Mouse (Mus musculus) bone marrow, adult 2 months (tissue): ENCODE measurements around the gene Emc1. TPM values are rescaled to one million over a fixed set of nuclear protein-coding genes. Genes with fewer than 3 reads are reported as not detected.

Experiments used
- H3K27ac ChIP-seq: fragments of 200-500 bp; 2 replicates; pipeline ENCODE4 v1.5.1; 2012; ENCODE audit warnings: low read depth, mild to moderate bottlenecking, control low read depth, inconsistent platforms, low read length; ENCODE audit not compliant: control insufficient read depth, poor library complexity, insufficient read depth
- H3K4me1 ChIP-seq: fragments of 200-500 bp; 2 replicates; pipeline ENCODE4 v1.6.1; 2011; ENCODE audit warnings: low read length; ENCODE audit not compliant: control insufficient read depth, insufficient read depth
- H3K4me3 ChIP-seq: fragments of 200-500 bp; replicated peaks from 2 replicates; pipeline ENCODE3; 2011; ENCODE audit warnings: mild to moderate bottlenecking, low read depth, low read length, control low read depth; ENCODE audit not compliant: control insufficient read depth
- CTCF ChIP-seq: fragments of 200-500 bp; IDR thresholded peaks from 2 replicates; pipeline ENCODE4 v1.5.1; 2011; ENCODE audit warnings: low read length, control low read depth; ENCODE audit not compliant: control insufficient read depth, insufficient read depth
- POLR2A ChIP-seq: fragments of 200-500 bp; IDR thresholded peaks from 2 replicates; pipeline ENCODE4 v1.6.1; 2011; ENCODE audit warnings: low read depth, mild to moderate bottlenecking, control low read depth, low read length, borderline replicate concordance; ENCODE audit not compliant: control insufficient read depth
- WGBS: fragments of 180-500 bp; shearing (Covaris S2); methylation state at CpG from one replicate; pipeline ENCODE4 v1.1.7; 2018; 5-methylcytosine and 5-hydroxymethylcytosine counted together
- polyA plus RNA-seq: library from polyadenylated mRNA; stranded (reverse); fragments of >200 nt; gene quantifications from 2 replicates; pipeline ENCODE4 v1.2.4, GENCODE M21; 2011; ENCODE audit warnings: low replicate concordance; ENCODE audit not compliant: missing spikeins, insufficient read depth, insufficient read length

Gene Emc1
- polyA plus RNA-seq, 1 experiment: 18.7 TPM

DNA sequence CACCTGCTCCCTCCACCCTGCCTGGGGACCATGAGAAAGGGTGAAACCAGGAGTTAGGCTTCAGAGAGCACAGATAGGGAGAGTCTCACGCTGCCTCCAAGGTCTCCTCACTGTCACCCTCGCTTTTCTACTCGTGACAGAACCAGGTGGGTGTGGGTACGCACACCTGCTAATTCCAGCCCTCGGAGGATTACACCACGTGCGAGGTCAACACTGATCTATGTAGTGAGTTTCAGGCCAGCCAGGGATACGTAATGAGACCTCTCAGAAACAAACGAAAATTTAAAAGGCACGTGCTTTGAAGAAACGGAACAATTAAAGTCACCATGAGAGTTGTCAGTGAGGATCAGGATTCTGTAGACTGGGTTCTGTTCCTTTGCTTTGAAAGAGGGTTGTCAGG, 33.9 kb upstream of the Emc1 start:
- TF ChIP-seq POLR2A: no peak
- no peak for TF ChIP-seq CTCF
- no peak overlapping the region for H3K27ac ChIP-seq
- H3K4me3 ChIP-seq: no peak overlapping the region
- WGBS: 89% methylated on average over 11 of the region's 11 CpGs
- H3K4me1 ChIP-seq: no peaks in the 10 kb centered on the region

GRCm38 (mm10) chr4:139319740-139320139, 32.6 kb upstream of the Emc1 start:
- TF ChIP-seq CTCF: no peak
- no peak for TF ChIP-seq POLR2A
- Histone ChIP-seq H3K4me3 (no peak overlapping the region), H3K27ac (no peak overlapping the region), H3K4me1 (no peaks in the 10 kb centered on the region)
- 76% methylated on average over 4 of the region's 4 CpGs for WGBS

DNA sequence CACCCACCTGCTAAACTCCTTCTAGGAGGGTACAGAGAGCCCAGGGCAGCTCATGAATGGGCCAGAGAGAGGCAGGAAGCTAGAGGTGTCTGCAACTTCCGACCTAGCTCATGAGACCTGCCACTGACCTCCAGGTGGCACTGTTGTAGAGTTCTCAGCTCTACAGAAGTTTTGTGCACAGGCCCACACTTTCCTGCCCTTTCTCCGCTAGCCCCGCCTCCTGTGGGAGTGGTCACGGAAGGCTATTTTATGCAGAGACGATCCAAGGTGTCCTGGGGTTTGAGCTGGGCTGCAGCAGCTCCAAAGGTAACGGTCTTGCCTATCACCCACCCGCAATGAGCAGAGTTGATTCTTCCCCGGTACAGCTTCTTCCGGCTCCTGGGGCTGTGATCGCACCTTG, 21.8 kb upstream of the Emc1 start:
- peak; percentile 89 for TF ChIP-seq CTCF
- no peak for TF ChIP-seq POLR2A
- WGBS: 3% methylated on average over 10 of the region's 10 CpGs
- H3K4me1 ChIP-seq: no peaks in the 10 kb centered on the region
- H3K27ac ChIP-seq: peak overlapping the region; percentile 27; the same call in 1 of the 2 replicates
- H3K4me3 ChIP-seq: peak overlapping the region; percentile 80

DNA sequence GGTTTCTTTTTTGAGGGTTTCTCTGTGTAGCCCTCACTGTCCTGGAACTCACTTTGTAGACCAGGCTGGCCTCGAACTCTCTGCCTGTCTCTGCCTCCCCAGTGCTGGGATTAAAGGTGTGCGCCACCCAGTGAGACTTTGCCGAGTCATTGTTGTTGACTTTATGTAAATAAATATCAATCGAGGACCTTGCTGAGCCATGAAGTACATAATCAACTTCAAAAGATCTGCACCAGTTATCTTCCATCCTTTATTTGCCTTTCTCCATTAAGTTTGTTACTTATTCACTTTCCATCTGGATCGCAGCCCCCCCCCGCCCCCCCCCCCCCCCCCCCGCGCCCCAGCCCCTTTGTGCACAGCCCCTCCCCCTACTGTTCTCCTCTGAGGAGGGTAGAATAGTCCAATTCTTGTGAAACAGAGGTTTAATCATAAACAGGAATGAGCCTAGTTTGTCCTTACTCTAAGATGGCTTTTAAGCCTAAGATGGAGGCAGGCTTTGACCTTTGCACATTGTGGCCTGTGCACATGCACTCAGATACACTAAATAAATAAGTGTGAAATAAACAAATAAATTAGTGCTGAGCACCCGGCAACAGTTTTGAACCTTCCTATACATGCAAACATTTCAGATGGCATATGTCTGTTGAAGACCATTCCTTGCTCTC, 17.6 kb upstream of the Emc1 start:
- Histone ChIP-seq H3K4me3 (no peak overlapping the region), H3K27ac (peak overlapping the region; percentile 56; the same call in 1 of the 2 replicates), H3K4me1 (no peaks in the 10 kb centered on the region)
- WGBS: 44% methylated on average over 9 of the region's 9 CpGs
- TF ChIP-seq POLR2A: no peak
- no peak for TF ChIP-seq CTCF

DNA sequence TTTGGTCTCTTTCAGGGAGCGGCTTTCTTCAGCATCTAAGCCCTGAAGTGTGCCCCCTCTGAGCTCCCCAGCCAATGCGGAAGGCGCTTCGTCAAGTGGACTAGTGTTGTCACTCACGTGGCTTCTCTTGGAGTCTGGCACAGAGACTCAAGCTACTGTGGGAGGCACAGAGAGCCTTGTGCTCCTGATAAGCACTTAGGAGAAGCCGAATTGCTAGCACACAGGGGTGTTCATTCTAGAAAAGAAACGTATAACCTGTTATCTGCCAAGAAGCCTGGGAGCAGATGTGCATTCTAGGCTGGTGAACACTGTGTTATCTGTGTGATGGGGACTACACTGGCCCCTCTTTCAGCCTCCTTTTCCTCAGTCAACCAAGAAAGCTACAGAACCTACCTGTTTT, 16.9 kb upstream of the Emc1 start:
- Histone ChIP-seq H3K4me3 (no peak overlapping the region), H3K4me1 (no peaks in the 10 kb centered on the region), H3K27ac (peak overlapping the region; percentile 56)
- TF ChIP-seq POLR2A: no peak
- no peak for TF ChIP-seq CTCF
- WGBS: 59% methylated on average over 7 of the region's 7 CpGs

GRCm38 (mm10) chr4:139336822-139337483, 15.4 kb upstream of the Emc1 start:
- peaks cover 1% of the 10 kb centered on the region; the same call in 1 of the 2 replicates for H3K4me1 ChIP-seq
- H3K27ac ChIP-seq: peak overlapping the region; percentile 24
- 17% methylated on average over 24 of the region's 24 CpGs for WGBS
- TF ChIP-seq POLR2A (peak; percentile 32; the same call in 1 of the 2 replicates), CTCF (peak; percentile 94)
- H3K4me3 ChIP-seq: peak overlapping the region; percentile 56

- peaks cover 3% of the 10 kb centered on the region for H3K4me1 ChIP-seq
- H3K27ac ChIP-seq: no peak overlapping the region
- H3K4me3 ChIP-seq: no peak overlapping the region
- WGBS: 56% methylated on average over 33 of the region's 33 CpGs
- TF ChIP-seq POLR2A (no peak), CTCF (no peak)
Observed at GRCm38 (mm10) chr4:139338145-139338544, 14.2 kb upstream of the Emc1 start.

GRCm38 (mm10) chr4:139340835-139341234, 11.6 kb upstream of the Emc1 start:
- H3K27ac ChIP-seq: peak overlapping the region; percentile 68
- 36% methylated on average over 4 of the region's 4 CpGs for WGBS
- H3K4me3 ChIP-seq: no peak overlapping the region
- peaks cover 3% of the 10 kb centered on the region for H3K4me1 ChIP-seq
- no peak for TF ChIP-seq CTCF
- no peak for TF ChIP-seq POLR2A
